Mouse (Mus musculus) splenic B cell, adult 2 months (primary cell): Measurements from ENCODE around the gene Arid5a.

Source experiments
- DNase-seq: peaks from one replicate; pipeline ENCODE4 v3.0.0-alpha.2; 2011; ENCODE audit warnings: low read depth, low spot score
- H3K27me3 ChIP-seq: 2 replicates; pipeline ENCODE4 v1.6.1; 2012; ENCODE audit warnings: mild to moderate bottlenecking, low read length, moderate library complexity, mixed read lengths; ENCODE audit not compliant: control insufficient read depth, poor library complexity, insufficient read depth, severe bottlenecking
- H3K36me3 ChIP-seq: 2 replicates; pipeline ENCODE4 v1.6.1; 2012; ENCODE audit warnings: mild to moderate bottlenecking, low read length, moderate library complexity, mixed read lengths; ENCODE audit not compliant: control insufficient read depth, poor library complexity, insufficient read depth, severe bottlenecking

Gene Arid5a

GRCm38 (mm10) chr1:36307495-36308280 is at the start of gene Arid5a:
TSS of gene Arid5a (plus strand) at chr1:36307733.
- 0 out of 2 replicates have a peak, but pooled peaks cover 1% of the 10 kb centered on the region for H3K36me3 ChIP-seq
- no peaks in the 10 kb centered on the region for H3K27me3 ChIP-seq
- peak; percentile 96 for DNase-seq

GRCm38 (mm10) chr1:36258631-36259030 is 48.9 kb upstream of the Arid5a start:
- Histone ChIP-seq H3K36me3 (no peaks in the 10 kb centered on the region), H3K27me3 (no peaks in the 10 kb centered on the region)
- DNase-seq: no peak

- H3K27me3 ChIP-seq: no peaks in the 10 kb centered on the region
- H3K36me3 ChIP-seq: no peaks in the 10 kb centered on the region
- DNase-seq: no peak
Measured at GRCm38 (mm10) chr1:36259281-36259680, 48.3 kb upstream of the Arid5a start.

- no peaks in the 10 kb centered on the region for H3K36me3 ChIP-seq
- no peak for DNase-seq
- H3K27me3 ChIP-seq: no peaks in the 10 kb centered on the region
Measured at GRCm38 (mm10) chr1:36260418-36260817, 47.1 kb upstream of the Arid5a start.

GRCm38 (mm10) chr1:36261708-36262504 is 45.6 kb upstream of the Arid5a start:
- no peaks in the 10 kb centered on the region; the same call in 1 of the 2 replicates for H3K36me3 ChIP-seq
- DNase-seq: peak; percentile 73
- H3K27me3 ChIP-seq: no peaks in the 10 kb centered on the region

GRCm38 (mm10) chr1:36263833-36264488 is 43.6 kb upstream of the Arid5a start:
- Histone ChIP-seq H3K36me3 (peaks cover 4% of the 10 kb centered on the region), H3K27me3 (no peaks in the 10 kb centered on the region)
- DNase-seq: peak; percentile 86

- Histone ChIP-seq H3K27me3 (no peaks in the 10 kb centered on the region), H3K36me3 (peaks cover 11% of the 10 kb centered on the region)
- no peak for DNase-seq
Measured at GRCm38 (mm10) chr1:36266293-36266692, 41.2 kb upstream of the Arid5a start.

- no peak for DNase-seq
- no peaks in the 10 kb centered on the region for H3K27me3 ChIP-seq
- peaks cover 11% of the 10 kb centered on the region for H3K36me3 ChIP-seq
Measured at GRCm38 (mm10) chr1:36267595-36267994, 39.9 kb upstream of the Arid5a start.

GRCm38 (mm10) chr1:36269121-36269795 is 38.3 kb upstream of the Arid5a start:
- no peaks in the 10 kb centered on the region for H3K27me3 ChIP-seq
- H3K36me3 ChIP-seq: peaks cover 11% of the 10 kb centered on the region
- DNase-seq: no peak

GRCm38 (mm10) chr1:36270666-36271065 is 36.9 kb upstream of the Arid5a start:
- DNase-seq: no peak

GRCm38 (mm10) chr1:36271516-36272230 is 35.9 kb upstream of the Arid5a start:
- Histone ChIP-seq H3K27me3 (no peaks in the 10 kb centered on the region), H3K36me3 (peaks cover 11% of the 10 kb centered on the region)
- no peak for DNase-seq

More at GRCm38 (mm10) chr1:36270666-36271065, 36.9 kb upstream of the Arid5a start:
- Histone ChIP-seq H3K36me3 (peaks cover 11% of the 10 kb centered on the region), H3K27me3 (no peaks in the 10 kb centered on the region)

- H3K27me3 ChIP-seq: no peaks in the 10 kb centered on the region
- H3K36me3 ChIP-seq: peaks cover 9% of the 10 kb centered on the region
- DNase-seq: peak; percentile 70
Measured at GRCm38 (mm10) chr1:36272546-36272945, 35.0 kb upstream of the Arid5a start.

- Histone ChIP-seq H3K36me3 (peaks cover 9% of the 10 kb centered on the region), H3K27me3 (no peaks in the 10 kb centered on the region)
- peak; percentile 88 for DNase-seq
Measured at GRCm38 (mm10) chr1:36273288-36273687, 34.2 kb upstream of the Arid5a start.

- Histone ChIP-seq H3K36me3 (peaks cover 3% of the 10 kb centered on the region; the same call in 1 of the 2 replicates), H3K27me3 (no peaks in the 10 kb centered on the region)
- DNase-seq: peak; percentile 41
Measured at GRCm38 (mm10) chr1:36274455-36274854, 33.1 kb upstream of the Arid5a start, which contains the start of gene Neurl3. TSS of gene Neurl3 (minus strand) at chr1:36274679.
